Mouse (Mus musculus) bone marrow macrophage, adult 2 months (primary cell): ENCODE measurements around the gene Zfp280d. TPM values are rescaled to one million over a fixed set of nuclear protein-coding genes. Genes with fewer than 3 reads are reported as not detected.
"Not testable (repeated sequence)": the region's sequence is repeated elsewhere in the genome, so short reads cannot be mapped to it uniquely, and the experiment has no call there.

Experiments used
- H3K27ac ChIP-seq: 2 replicates; pipeline ENCODE4 v1.5.1; 2012; ENCODE audit warnings: low read depth, low read length; ENCODE audit not compliant: insufficient read depth
- H3K4me1 ChIP-seq: 2 replicates; pipeline ENCODE4 v1.6.1; 2012; ENCODE audit warnings: low read length; ENCODE audit not compliant: control insufficient read depth, insufficient read depth
- H3K4me3 ChIP-seq: 2 replicates; pipeline ENCODE4 v1.5.1; 2012; ENCODE audit warnings: mild to moderate bottlenecking, low read length, moderate library complexity; ENCODE audit not compliant: insufficient read depth
- CTCF ChIP-seq: IDR thresholded peaks from 2 replicates; pipeline ENCODE4 v1.5.1; 2012; ENCODE audit warnings: low read depth, mild to moderate bottlenecking, low read length, moderate library complexity
- POLR2A ChIP-seq: IDR thresholded peaks from 2 replicates; pipeline ENCODE4 v1.6.1; 2012; ENCODE audit warnings: mild to moderate bottlenecking, low read depth, low read length, borderline replicate concordance
- polyA plus RNA-seq: library from polyadenylated mRNA; stranded (reverse); fragments of >200 nt; gene quantifications from 2 replicates; pipeline ENCODE4 v1.2.4, GENCODE M21; 2012; ENCODE audit not compliant: missing spikeins, insufficient read depth, insufficient read length

Gene Zfp280d
- polyA plus RNA-seq, 1 experiment: 19.2 TPM

DNA sequence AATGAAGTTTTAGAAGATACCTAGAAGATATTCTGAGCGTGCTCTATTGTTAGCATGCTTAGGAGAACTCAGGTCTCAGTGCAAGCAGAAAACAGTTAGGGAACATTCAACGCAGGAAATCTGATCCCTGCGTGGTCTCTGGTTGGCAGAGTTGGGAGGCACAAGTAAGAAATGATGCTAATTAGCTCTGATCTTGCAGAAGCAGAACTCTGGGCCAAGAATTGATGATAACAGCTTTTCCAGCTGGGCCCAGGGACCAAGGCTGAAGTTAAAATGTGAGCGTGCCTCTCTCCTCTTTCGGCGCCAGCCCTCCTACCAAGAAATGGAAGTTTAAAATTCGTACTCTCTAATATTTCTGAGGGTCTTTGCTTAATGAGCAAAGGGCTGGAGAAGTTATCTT, 118.0 kb downstream of the Zfp280d start:
- H3K4me1 ChIP-seq: no peaks in the 10 kb centered on the region
- H3K4me3 ChIP-seq: no peak overlapping the region
- H3K27ac ChIP-seq: no peak overlapping the region
- no peak for TF ChIP-seq POLR2A
- no peak for TF ChIP-seq CTCF

- no peaks in the 10 kb centered on the region for H3K4me1 ChIP-seq
- no peak overlapping the region for H3K4me3 ChIP-seq
- TF ChIP-seq POLR2A: no peak
- no peak for TF ChIP-seq CTCF
- no peak overlapping the region for H3K27ac ChIP-seq
These were observed 118.6 kb downstream of the Zfp280d start for GRCm38 (mm10) chr9:72393238-72393637.

- Histone ChIP-seq H3K27ac (no peak overlapping the region), H3K4me1 (no peaks in the 10 kb centered on the region), H3K4me3 (no peak overlapping the region)
- TF ChIP-seq POLR2A (no peak), CTCF (no peak)
These were observed 119.2 kb downstream of the Zfp280d start for GRCm38 (mm10) chr9:72393869-72394341.

GRCm38 (mm10) chr9:72400121-72400520, 125.5 kb downstream of the Zfp280d start:
- TF ChIP-seq CTCF: no peak
- TF ChIP-seq POLR2A: no peak
- Histone ChIP-seq H3K4me1 (no peaks in the 10 kb centered on the region), H3K4me3 (no peak overlapping the region), H3K27ac (no peak overlapping the region)

DNA sequence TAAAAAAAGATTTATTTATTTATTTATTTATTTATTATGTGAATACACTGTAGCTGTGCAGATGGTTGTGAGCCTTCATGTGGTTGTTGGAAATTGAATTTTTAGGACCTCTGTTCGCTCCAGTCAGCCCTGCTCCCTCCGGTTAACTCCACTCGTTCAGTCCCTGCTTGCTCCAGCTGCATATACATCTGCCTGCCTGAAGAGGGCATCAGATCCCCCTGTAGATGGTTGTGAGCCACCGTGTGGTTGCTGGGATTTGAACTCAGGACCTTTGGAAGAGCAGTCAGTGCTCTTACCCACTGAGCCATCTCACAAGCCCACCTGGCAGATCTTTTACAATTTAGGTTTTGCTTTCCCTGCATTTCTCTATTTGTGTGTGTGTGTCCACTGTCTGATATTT, 127.1 kb downstream of the Zfp280d start:
- H3K4me1 ChIP-seq, H3K27ac ChIP-seq, H3K4me3 ChIP-seq: not testable (repeated sequence)

GRCm38 (mm10) chr9:72403421-72403820, 128.8 kb downstream of the Zfp280d start:
- no peaks in the 10 kb centered on the region for H3K4me1 ChIP-seq
- no peak overlapping the region for H3K27ac ChIP-seq
- no peak for TF ChIP-seq POLR2A
- no peak for TF ChIP-seq CTCF
- no peak overlapping the region for H3K4me3 ChIP-seq

GRCm38 (mm10) chr9:72404446-72404845, 129.8 kb downstream of the Zfp280d start:
- no peak overlapping the region for H3K4me3 ChIP-seq
- H3K4me1 ChIP-seq: no peaks in the 10 kb centered on the region

DNA sequence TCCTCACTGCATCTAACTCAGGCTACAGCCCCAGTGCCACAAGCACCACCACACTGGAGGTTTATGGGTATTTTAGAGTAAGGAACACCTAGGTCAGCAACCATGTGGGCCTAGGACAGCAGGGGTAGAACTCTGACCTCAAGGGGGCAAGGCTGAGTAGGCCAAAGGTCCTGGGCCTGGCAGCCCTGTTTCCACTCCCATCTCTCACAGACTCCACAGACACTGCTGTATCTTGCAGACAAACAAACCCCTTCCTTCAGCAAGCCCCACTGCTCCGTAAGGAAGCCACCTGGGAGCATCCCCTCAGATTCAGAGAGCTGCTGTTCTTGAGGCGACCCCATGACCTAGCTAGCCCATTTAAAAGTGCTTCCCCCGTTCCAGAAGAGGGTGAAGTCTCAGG, 130.3 kb downstream of the Zfp280d start:
- H3K4me3 ChIP-seq: no peak overlapping the region
- TF ChIP-seq CTCF (no peak), POLR2A (no peak)
- no peaks in the 10 kb centered on the region for H3K4me1 ChIP-seq
- no peak overlapping the region for H3K27ac ChIP-seq

More at GRCm38 (mm10) chr9:72404446-72404845, 129.8 kb downstream of the Zfp280d start:
- TF ChIP-seq POLR2A (no peak), CTCF (no peak)
- H3K27ac ChIP-seq: no peak overlapping the region

DNA sequence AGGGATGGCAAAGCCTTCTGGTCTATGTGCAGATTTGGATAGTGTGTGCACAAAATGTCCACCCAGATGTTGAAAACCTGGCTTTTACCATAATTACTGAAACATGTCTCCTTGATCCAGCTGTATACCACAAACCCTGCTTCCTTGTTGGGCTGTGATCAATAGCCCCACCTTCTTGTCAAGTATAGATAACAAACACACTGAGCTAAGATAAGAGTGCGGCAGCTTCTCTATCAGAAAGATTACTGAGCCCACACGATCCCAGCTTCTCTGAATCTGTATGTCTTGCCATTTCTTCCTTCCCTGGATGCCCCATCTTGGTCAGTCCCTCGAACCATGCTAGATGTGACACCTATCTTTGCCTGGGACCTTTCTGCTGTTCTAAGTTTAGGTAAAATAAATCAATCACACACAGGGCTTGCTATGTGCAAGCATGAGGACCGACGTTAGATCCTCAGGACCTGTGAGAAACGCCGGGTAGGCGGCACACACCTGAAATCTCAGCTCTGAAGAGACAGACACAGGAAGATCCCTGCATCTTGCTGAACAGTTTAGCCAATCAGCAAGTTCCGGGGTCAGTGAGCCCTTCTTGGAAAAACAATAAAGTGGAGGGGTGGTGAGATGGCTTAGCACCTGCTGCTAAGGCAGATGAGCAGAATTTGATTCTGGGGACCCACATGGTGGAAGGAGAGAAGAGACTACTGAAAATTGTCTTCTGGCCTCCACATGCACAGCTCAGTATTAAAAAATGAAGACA, 131.4 kb downstream of the Zfp280d start:
- H3K27ac ChIP-seq: no peak overlapping the region

GRCm38 (mm10) chr9:72408131-72408586, 133.5 kb downstream of the Zfp280d start:
- Histone ChIP-seq H3K4me3 (peak overlapping the region; percentile 41), H3K27ac (no peak overlapping the region), H3K4me1 (no peaks in the 10 kb centered on the region)
- no peak for TF ChIP-seq POLR2A
- peak; percentile 94 for TF ChIP-seq CTCF

More for the DNA sequence above, 131.4 kb downstream of the Zfp280d start:
- TF ChIP-seq POLR2A (no peak), CTCF (no peak)
- Histone ChIP-seq H3K4me3 (no peak overlapping the region), H3K4me1 (no peaks in the 10 kb centered on the region)
